Mouse (Mus musculus) hindlimb bud, embryonic 11.5 days (tissue): Measurements from ENCODE around the gene Hpcal1.

ENCODE experiments used
- DNase-seq: peaks from one replicate; pipeline ENCODE4 v3.0.0-alpha.2; 2012; ENCODE audit warnings: low read depth, low spot score; ENCODE audit errors: extremely low spot score

Hpcal1 gene

DNA sequence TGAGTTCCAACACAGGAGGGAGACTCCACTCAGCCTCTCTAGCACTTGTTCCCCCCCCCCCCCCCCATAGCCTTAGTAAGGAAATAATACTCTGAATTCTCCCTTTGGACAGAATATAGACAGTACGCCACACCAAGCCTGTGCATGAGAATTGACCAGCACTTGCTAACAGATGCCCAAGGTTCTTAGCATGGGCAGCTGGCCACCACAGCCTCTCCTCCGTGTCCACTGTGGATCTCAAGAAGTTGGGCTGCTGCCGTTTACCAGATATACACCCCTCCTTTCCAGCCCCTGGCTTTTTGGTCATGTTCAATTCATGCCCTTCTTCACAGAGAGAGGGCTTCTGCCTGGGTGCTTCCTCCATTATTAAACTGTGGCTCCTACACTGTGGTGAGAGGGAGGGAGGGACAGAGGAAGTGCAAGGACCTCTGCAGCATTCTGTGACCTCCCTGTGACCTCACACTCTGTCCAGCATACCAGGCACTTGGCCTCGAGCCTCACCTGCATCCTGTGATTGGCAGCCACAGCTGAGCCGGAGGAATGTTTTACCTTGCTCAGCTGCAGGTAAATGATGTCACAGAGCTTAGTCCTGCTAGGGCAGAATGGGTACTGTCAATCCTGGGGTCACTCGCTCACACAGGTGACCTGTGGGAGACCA, 21.2 kb downstream of the Hpcal1 start:
- DNase-seq, result no peak

DNA sequence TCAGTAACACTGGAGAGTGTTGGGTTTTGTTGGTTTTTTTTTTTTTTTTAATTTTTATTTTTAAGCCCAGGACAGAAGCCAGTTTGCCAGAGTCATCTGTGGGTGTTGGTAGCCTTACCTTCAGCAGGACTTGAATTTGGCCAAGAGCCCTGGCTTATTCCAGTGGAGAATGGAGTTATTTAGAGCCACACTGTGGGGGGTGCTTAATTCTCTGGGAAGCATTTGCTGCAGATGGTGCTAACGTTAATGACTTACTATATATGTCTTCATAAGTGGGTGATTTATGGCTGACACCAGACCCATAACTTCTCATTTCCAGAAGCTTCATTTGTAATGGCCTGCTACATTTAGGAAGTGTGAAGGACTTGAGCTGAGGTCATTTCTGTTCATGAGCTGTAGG, 21.9 kb downstream of the Hpcal1 start:
- DNase-seq, result no peak

DNA sequence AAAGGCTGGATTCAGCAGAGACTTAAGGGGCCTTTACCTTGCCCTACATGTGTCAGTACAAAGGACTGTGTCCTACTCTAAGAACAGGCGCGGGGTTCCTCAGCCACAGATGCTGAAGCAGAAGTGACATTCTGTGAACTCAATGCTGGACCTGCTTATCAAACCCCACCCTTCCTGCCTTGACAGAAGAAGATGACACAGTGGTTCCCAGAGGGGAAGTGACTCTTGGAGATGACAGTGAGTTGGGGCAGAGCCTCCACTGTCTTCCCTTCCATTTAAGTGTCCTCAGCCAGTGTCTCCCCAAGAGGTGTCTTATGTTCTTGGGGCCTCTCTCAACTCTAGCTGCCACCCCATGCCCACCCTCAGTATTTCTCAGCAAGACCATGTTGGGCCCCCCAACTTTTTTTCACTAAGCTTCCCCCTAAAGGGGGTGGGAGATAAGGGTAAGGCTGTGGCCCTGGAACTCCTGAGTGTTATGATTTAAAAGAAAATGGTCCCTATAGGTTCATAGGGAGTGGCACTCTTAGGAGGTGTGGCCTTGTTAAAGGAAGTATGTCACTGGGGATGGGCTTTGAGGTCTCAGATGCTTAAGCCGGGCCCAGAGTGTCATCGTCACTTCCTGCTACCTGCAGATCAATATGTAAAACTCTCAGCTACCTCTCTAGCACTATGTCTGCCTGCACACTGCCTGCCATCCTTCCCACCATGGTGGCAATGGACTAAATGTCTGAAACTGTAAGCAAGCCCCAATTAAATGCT, 25.2 kb downstream of the Hpcal1 start:
- no peak for DNase-seq

DNA sequence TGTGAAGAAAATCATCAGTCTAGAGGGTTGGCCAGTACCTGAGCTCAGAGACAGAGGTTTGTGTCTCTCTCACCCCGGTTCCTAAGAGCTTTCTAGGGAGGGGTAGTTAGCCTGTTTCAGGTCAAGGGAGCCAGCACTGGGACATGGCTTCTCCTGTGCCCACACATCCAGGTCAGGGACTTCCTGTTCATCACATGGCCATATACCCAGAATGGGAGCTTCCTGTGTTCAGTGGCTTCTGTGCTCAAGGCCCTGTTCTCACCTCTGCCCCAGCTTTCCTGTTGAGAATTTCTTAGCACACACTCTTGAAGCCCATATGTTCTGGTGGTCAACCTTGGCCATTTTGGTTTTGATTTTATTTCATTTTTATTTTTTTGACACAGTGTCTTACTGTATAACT, 26.6 kb downstream of the Hpcal1 start:
- no peak for DNase-seq

DNA sequence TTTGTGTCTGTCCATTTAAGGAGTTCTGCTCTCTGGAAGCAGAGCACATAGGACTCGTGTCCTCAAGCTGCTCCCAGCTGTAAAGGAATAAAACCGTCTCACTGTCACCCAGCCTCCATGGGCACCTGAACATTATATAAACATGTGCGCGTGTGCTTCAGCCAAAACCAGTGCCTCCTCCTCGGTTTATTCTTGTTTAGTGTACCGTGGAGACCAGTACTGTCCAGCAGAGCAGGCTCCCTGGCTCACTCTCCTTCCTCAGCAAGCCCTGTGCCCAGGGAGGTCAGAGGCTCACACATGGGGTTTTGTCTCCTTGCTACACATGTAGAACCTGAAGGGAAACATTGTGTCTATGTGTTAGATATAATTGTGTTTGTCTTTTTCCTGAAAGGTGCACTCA, 27.5 kb downstream of the Hpcal1 start:
- no peak for DNase-seq

DNA sequence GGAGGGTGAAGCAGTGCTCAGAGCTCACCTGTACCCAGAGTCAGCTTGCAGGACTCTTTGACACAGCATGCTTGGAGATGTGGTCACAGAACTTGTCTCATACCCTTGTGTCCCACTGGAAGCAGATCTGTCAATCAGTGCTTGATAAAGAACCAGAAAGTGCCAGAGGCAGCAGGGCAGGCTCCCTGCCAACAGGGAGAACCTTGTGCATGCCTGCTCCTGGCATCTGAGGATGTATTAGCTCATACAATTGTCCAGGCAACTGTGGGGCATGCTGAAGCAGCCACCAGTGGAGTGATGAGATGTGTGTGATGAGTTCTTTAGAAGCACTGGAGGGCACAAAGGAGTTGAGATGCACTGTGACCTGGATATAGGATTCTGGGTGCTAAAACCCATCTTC, 30.4 kb downstream of the Hpcal1 start:
- DNase-seq, result no peak

DNA sequence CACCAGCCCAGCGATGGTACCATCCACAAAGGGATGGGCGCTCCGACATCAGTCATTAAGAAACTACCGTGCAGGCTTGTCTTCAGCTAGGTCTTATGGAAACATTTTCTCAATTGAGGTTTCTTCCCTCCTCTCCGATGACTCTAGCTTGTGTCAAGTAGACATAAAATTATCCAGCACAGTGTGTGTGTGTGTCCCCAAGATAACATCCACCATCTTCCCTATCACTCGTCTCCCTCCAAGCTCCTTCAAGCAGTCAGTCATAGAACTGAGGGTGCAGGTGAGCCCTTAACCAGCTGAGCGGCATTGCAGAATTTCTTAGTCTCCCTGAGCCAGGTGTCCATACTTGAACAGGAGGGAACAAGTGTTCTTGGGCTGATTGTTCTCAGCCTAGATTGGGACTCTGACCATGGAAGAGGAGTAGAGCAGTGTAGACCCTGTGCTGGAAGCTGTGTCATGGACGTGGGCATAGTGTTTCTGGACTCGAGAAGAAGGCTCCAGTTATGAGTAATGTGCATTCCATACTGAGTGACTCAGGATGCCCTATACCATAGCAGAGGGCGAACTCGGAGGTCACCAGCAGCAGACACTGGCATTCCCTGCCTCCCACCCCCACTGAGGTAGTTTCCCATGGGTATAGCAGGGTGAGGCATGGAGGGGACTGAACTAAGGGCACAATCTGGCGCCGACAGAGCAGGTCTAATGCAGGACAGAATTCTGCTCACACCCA, 32.0 kb downstream of the Hpcal1 start:
- DNase-seq, result no peak

DNA sequence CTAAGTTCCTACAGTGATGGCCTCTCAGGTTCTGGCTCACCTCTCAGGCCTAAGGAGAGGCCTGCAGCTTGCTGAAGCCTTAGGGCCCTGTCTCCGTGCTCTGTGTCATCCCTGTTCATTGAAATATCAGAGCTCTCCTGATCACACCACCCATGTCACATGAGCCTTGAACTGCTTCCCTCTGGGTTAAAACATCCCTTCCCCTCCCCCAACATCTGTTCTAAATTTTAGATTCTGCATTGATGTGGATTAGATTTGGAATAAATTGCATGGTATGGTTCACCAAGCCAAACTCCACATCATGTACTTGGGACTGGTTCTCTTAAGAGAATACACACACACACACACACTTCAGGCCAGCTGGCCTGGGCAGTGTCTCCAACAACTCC, 32.5 kb downstream of the Hpcal1 start:
- DNase-seq, result no peak

DNA sequence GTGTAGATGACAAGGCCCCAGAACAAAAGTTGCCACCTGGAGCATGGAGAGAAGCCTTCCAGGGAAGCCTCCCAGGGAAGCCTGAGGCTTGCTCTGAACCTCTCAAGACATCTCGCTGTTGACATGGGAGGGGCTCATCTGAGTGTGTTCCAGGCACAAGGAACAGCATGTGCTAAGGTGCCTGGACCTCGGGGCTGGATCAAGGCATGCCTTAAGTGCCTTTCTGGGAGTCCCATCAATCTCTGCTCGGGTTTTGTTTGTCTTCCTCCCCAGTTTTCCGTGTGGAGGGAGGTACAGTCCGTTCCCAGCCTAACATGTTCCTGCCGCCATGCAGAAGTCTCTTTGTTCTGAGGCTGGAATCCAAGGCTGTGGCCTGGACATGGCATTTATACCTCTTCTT, 33.3 kb downstream of the Hpcal1 start:
- no peak for DNase-seq

DNA sequence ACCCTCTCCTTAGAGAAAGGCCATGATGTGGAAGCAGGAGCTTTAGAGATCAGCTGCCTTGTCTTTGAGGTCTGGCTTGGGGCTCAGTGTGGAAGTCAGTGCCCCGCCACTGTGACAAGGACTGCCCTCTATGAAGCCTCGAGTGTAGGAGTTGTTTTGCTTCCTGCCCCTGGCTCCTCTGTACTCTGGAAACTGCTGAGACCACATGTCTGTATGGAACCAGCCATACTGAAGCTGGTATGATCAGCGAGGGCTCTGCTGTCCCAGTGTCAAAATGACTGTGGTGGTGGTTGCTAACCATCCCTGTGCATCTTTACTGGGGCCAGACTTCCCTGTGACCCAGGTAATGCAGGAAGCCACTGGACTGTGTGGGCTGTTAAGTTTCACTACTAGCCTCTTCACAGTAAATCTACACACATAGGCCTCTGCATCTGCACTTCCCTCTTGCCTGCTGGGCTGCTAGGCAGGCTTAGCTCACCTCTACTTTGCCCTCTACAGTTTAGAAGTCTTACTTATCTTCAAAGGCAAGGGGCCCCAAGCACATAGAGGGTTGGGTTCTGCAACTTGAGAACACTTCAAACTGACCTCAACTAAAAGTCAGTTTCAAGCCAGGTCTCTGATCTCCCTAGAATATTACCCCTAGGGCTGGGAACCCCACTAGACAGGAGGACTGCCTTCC, 33.9 kb downstream of the Hpcal1 start:
- DNase-seq, result no peak

DNA sequence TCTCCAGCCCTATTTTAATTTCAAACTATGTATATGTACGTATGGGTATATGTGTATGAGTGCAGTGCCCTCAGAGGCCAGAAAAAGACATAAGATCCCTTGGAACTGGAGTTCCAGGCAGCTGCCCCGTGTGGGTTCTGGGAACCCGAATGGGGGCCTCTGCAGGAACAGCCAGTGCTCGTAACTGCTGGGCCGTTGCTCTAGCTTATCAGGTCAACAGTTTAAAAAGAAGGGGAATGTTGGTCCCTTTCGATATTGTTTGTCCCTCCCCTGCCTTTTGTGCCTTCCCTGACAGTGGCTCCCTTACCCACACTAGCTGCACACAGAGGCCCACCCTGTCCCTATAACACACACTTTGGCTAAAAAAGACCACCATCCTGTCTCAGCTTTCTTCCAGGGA, 34.9 kb downstream of the Hpcal1 start:
- no peak for DNase-seq

DNA sequence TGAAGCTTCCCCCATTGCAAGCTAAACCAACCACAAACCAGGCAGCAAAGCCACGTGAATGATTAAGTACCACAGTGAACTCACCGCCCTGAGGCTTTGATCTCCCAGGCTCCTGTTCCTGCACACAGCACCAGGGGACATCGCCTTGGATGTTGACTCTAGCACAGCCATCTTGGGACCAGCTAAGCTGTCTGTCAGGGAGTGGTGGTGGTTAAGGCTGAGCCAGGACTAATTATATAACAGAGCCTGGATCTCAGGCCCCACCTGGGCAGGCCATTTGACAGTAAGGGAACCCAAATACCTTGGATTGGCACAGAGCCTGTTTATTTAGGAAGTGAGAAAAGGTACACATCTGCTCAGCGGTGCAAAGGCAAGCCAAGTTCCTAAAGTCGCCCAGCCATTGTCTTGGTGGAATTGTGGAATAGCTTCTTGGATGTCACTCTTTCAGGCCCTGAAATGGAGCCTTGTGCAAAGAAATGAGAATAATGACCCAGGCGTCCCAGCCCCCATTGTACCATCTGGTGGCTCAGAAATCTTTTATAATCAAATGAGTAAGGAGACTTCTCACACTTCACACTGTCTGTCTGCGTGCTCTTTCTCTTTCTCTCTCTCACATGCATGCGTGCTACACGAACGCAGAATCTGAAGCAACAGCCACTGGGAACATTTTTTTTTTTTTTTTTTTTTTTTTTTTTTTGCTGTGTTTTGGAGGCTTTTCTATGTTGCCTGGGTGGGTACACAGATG, 36.1 kb downstream of the Hpcal1 start:
- no peak for DNase-seq

DNA sequence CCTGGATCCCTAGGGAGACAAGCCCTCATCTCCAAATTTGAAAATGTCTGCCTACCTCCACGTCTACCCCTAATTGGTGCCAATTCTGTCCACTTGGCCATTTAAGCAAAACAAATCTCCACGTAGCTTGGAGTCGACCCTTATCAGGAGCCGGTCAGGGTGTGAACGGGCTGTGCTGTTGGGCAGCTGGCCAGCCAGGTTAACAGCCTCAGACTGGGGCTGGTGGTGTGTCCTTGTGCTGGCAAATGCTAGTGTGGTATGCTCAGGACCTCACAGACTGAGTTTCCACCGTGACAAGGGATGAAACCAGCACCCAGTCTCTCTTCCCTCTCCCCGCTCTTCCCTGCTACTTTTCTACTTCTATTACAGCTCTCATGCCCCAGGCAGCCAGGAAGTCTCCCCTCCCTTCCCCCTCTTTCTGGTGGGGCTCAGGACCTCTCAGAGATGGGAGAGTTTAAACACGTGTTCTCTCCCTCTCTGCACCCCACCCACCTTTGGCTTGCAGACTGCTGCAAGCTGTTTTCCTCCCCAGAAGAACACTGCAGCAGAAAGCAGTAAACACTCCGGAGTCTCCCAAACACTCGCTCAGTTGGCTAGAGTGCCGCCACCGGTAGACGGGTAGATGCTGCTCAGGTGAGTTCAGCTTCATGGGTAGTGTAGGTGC, 37.2 kb downstream of the Hpcal1 start:
- DNase-seq, result no peak

DNA sequence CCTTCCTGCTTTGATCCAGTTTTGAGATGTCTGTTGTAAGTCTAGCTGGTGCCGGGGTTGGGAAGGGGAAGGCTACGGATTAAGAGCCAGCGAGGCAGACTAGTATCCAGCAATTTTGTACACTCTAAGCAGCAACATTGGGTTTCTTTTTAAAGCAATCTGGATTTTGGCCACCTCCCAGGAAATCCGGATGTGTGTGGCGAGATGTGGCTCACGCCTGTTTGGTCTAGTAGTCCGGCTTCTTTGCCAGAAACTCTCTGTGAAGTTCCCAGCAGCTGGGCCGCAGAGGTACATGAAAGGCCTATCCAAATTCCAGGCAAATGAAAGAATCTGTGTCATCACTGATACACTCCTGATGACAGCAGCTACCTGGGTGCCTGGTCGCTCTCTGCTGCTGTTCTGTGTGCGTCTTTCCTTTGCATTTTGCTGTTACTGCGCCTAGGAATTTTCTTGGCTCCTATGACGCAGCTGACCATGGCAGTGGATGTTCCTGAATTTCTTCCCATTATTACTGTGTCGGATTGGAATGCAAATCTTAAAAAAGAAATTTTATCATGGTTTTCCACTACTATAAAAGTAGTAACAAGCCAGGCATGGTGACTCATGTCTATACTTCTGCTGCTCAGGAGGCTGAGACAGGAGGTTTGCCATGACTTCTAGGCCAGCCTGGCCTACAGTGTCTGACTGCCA, 38.7 kb downstream of the Hpcal1 start:
- DNase-seq, result no peak

DNA sequence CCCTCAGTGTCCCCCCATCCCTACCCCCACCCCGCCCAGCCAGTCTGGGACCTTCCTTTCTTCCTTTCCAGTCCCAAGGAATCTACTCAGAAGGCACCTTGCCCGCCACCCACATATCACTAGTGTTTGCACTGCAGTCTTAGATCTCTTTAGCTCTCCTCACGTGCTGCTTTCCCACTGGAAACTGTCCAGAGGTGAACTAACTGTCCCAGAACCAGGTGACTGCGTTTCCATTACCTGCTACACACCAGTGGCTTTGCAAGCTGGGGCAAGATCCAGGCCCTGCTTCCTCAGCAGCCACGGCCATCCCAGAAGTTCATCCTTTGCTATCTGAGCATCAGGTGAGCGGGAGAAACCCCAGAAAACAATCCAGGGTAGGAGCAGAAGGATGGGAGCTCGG, 41.4 kb downstream of the Hpcal1 start:
- DNase-seq, result no peak

DNA sequence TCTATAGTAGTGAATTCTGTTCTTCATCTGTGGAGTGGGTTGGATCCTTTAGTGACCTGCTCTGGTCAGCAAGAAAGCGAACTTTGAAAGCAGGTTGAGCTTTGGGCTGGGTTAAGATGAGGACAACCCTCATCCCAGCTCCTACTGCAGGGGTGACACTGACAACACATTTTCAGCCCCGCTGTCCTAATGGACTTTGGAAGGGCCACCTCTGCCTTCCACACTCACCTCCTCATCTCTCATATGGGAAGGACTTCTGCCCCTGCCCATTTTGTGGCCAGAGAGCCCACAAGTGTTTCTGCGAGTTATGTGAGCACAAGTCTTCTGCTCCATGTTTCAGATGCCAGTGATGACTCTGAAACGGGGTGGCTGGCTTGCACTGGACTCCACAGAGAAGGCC, 41.9 kb downstream of the Hpcal1 start:
- no peak for DNase-seq

DNA sequence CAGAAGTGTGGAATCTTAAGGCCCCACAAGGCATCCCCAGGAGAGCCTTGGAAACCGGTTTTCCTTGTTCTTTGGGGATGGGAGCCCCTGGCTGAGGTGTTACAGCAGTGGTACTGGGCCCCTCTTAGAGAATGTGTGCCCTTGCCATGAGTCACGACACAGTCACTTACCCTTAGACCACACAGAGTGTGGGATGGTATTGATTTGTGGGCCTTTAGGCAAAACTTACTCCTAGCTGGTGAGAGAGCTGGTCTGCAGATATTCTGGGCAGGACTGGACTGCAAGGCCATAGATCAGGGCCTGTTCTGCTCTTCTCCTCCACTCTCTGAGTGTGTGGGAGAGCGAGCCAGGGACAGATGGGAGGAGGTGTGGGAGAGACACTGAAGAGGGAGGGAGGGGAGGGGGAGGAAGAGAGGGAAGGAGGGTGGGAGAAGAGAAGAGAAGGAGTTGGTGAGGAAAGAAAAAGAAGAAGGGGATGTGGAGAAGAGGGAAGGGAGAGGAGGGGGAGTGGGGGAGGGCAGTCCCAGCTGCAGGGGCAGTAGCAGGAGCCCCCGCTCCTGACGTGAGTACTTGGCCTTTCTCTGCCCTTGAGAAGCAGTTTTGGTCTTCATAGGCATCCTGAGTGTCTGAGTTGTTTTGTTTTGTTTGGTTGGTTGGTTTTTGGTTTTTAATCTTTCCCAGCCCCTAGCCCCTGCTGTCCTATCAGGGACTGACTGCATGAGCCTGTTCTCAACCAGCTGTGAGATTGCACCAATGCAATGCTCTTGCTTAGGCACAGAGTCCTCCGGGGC, 42.7 kb downstream of the Hpcal1 start:
- DNase-seq, result no peak

DNA sequence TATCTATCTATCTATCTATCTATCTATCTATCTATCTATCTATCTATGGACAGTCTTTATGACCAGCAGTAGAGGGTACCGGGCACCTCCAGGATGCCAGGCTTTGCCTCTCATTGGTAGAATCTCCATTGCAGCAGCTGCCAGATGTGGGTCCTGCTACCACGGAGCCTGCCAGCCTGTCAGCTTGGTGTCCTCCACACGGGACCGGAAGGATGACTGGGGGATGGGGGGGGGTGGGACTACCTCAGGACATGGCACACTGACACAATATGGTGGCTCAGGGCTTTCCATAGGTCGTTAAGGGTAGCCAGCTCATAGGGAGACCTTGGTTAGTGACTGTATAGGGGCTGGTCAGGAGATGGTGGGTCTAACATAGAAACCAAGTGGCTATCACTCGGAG, 45.7 kb downstream of the Hpcal1 start:
- DNase-seq, result no peak
